Comparison of ENCODE assay signal across 13 mouse cellular contexts in the genomic region with DNA sequence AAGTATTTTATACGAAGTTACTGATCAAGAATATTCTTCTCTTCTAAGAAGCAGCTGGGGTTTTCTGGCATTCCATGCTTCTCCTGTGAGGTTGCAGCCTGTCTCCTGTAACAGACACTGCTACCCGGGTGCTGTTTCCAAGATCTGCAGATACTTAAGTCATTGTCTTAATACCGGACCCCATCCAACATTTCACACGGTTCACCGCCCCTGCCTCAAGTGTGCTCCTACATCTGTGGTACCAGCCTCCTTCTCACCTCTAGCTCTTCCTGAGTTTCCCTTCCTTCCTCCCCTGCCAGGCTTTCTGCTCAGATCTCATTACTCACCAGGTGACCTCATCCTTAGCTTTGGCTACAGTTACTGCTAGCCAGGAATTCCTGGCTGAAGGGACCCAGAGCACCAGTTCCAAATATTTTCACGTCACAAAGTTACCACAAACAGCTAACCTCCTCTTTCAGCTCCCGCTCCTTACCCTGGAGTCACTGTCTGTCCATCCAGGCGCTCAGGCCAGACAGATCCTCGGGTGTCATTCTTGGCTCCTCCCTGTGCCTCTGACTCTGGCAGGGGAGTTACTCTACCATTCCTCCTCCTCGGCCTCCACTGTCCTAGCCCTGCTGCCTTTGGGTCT. TPM values are rescaled to one million over a fixed set of nuclear protein-coding genes. Genes with fewer than 3 reads are reported as not detected.
DNase-seq lines count a peak whose midpoint lies in the region; ATAC-seq and TF ChIP-seq lines count a peak whose summit lies in the region.
"Had no signal": no experiment of that assay in that cellular context is flagged by ENCODE, and none has a peak within 500 bp of the region (broad histone marks: within the 10 kb centered on the region; RNA-seq: fewer than 3 reads in every experiment).

No protein-coding gene starts in this region.

- H3K9ac ChIP-seq in heart, embryonic 12.5 days, result 0 out of 2 replicates have a peak overlapping the region, but pooled peaks have one; percentile 9
- H3K9ac ChIP-seq in neural tube, embryonic 11.5 days (ENCODE audit: low read length), result no peak overlapping the region
- no peak overlapping the region for H3K9ac ChIP-seq in neural tube, embryonic 15.5 days (replicated peaks)
- H3K9ac ChIP-seq in stomach, postnatal 0 days (ENCODE audit: low read length), result no peak overlapping the region
- H3K9ac ChIP-seq: liver, embryonic 13.5 days had no signal

- DNase-seq in adrenal gland, adult (ENCODE audit: inconsistent age in 2 of 2, low spot score in 1 of 2), result peak; percentile 39 to 68
- no peak for DNase-seq in adrenal gland, postnatal 36 days
- DNase-seq in heart, adult 9 months (ENCODE audit: low spot score in 2 of 2), result no peak
- peak; percentile 5 for DNase-seq in neural tube, embryonic 11.5 days (ENCODE audit: low spot score)
- no peak for DNase-seq in stomach, postnatal 0 days (ENCODE audit: low spot score)
- DNase-seq in left cerebral cortex, postnatal 36 days (ENCODE audit: low spot score in 2 of 2), result no peak
- DNase-seq: liver, embryonic 13.5 days; lung, postnatal 36 days; right cerebral cortex, postnatal 4 days had no signal

- no peak for ATAC-seq in heart, embryonic 12.5 days (ENCODE audit: insufficient number of reproducible peaks, low FRiP score)
- ATAC-seq in neural tube, embryonic 11.5 days (ENCODE audit: insufficient read depth, low FRiP score, low TSS enrichment), result no peak
- ATAC-seq in neural tube, embryonic 15.5 days (ENCODE audit: low FRiP score), result no peak
- ATAC-seq in stomach, postnatal 0 days (ENCODE audit: low FRiP score, low TSS enrichment), result 0 out of 2 replicates have a peak, but pooled peaks have one; percentile 23
- ATAC-seq: activated CD4-positive, CD25-positive, alpha-beta regulatory T cell, adult 4 months had no signal

- TF ChIP-seq EP300 in stomach, postnatal 0 days (optimal IDR thresholded peaks at IDR 0.05), result no peak

- intact Hi-C loops in left cerebral cortex, postnatal 36 days (cut with DNase I), result no loop called here

- H3K27me3 ChIP-seq in heart, embryonic 12.5 days (replicated peaks), result no peaks in the 10 kb centered on the region
- no peaks in the 10 kb centered on the region for H3K27me3 ChIP-seq in neural tube, embryonic 11.5 days (ENCODE audit: control insufficient read depth, insufficient read depth, low read length)
- H3K27me3 ChIP-seq in neural tube, embryonic 15.5 days (replicated peaks), result no peaks in the 10 kb centered on the region
- H3K27me3 ChIP-seq in stomach, postnatal 0 days (ENCODE audit: control insufficient read depth, insufficient read depth, low read length), result no peaks in the 10 kb centered on the region
- H3K27me3 ChIP-seq: liver, embryonic 13.5 days had no signal

- no peaks in the 10 kb centered on the region for H3K9me3 ChIP-seq in heart, embryonic 12.5 days (replicated peaks)
- no peaks in the 10 kb centered on the region for H3K9me3 ChIP-seq in neural tube, embryonic 11.5 days (ENCODE audit: control insufficient read depth, low read length)
- H3K9me3 ChIP-seq in neural tube, embryonic 15.5 days (replicated peaks), result no peaks in the 10 kb centered on the region
- H3K9me3 ChIP-seq in stomach, postnatal 0 days (ENCODE audit: control insufficient read depth, low read length), result no peaks in the 10 kb centered on the region
- H3K9me3 ChIP-seq: liver, embryonic 13.5 days had no signal

- 47% methylated on average over 10 of the region's 10 CpGs for WGBS in heart, embryonic 12.5 days
- 72% methylated on average over 10 of the region's 10 CpGs for WGBS in neural tube, embryonic 11.5 days
- WGBS in neural tube, embryonic 15.5 days, result 71% methylated on average over 10 of the region's 10 CpGs
- WGBS in stomach, postnatal 0 days, result 62% methylated on average over 10 of the region's 10 CpGs

- TF ChIP-seq CTCF in stomach, postnatal 0 days (IDR thresholded peaks at IDR 0.05; ENCODE audit: low read depth), result no peak

- no peak overlapping the region for H3K27ac ChIP-seq in heart, embryonic 12.5 days (ENCODE audit: poor library complexity, severe bottlenecking)
- no peak overlapping the region for H3K27ac ChIP-seq in neural tube, embryonic 11.5 days (ENCODE audit: low read depth, low read length)
- no peak overlapping the region for H3K27ac ChIP-seq in neural tube, embryonic 15.5 days (replicated peaks)
- no peak overlapping the region for H3K27ac ChIP-seq in stomach, postnatal 0 days (replicated peaks)
- H3K27ac ChIP-seq: liver, embryonic 13.5 days had no signal

- H3K4me1 ChIP-seq in heart, embryonic 12.5 days (replicated peaks), result peaks cover 18% of the 10 kb centered on the region
- no peaks in the 10 kb centered on the region for H3K4me1 ChIP-seq in neural tube, embryonic 11.5 days (ENCODE audit: control insufficient read depth, insufficient read depth, low read length)
- no peaks in the 10 kb centered on the region for H3K4me1 ChIP-seq in neural tube, embryonic 15.5 days
- no peaks in the 10 kb centered on the region for H3K4me1 ChIP-seq in stomach, postnatal 0 days (replicated peaks; ENCODE audit: control insufficient read depth, insufficient read depth)

- H3K36me3 ChIP-seq in heart, embryonic 12.5 days, result 0 out of 2 replicates have a peak, but pooled peaks cover 3% of the 10 kb centered on the region
- no peaks in the 10 kb centered on the region for H3K36me3 ChIP-seq in neural tube, embryonic 11.5 days (ENCODE audit: control insufficient read depth, insufficient read depth, low read length)
- no peaks in the 10 kb centered on the region for H3K36me3 ChIP-seq in neural tube, embryonic 15.5 days
- H3K36me3 ChIP-seq in stomach, postnatal 0 days (ENCODE audit: control insufficient read depth, insufficient read depth, low read length), result no peaks in the 10 kb centered on the region; the same call in 1 of the 2 replicates
- H3K36me3 ChIP-seq: liver, embryonic 13.5 days had no signal

- no peak overlapping the region for H3K4me2 ChIP-seq in heart, embryonic 12.5 days
- no peak overlapping the region for H3K4me2 ChIP-seq in neural tube, embryonic 11.5 days (ENCODE audit: low read depth)
- no peak overlapping the region for H3K4me2 ChIP-seq in neural tube, embryonic 15.5 days
- H3K4me2 ChIP-seq in stomach, postnatal 0 days (replicated peaks; ENCODE audit: low read depth), result no peak overlapping the region
- H3K4me2 ChIP-seq: liver, embryonic 13.5 days had no signal

- no peak overlapping the region for H3K4me3 ChIP-seq in heart, embryonic 12.5 days
- H3K4me3 ChIP-seq in neural tube, embryonic 11.5 days (ENCODE audit: low read depth, low read length), result no peak overlapping the region
- H3K4me3 ChIP-seq in neural tube, embryonic 15.5 days (replicated peaks), result no peak overlapping the region
- H3K4me3 ChIP-seq in stomach, postnatal 0 days (ENCODE audit: low read depth, low read length), result no peak overlapping the region
- H3K4me3 ChIP-seq: erythroblast, embryonic 14.5 days; liver, embryonic 13.5 days had no signal

RNA-seq across cellular contexts. Expression of a gene that starts 12.7 kb away (rescaled TPM):
- 100 to 1,000 TPM; 132 to 158 TPM for total RNA-seq in adrenal gland, postnatal 36 days (2021)
- 147 and 150 TPM in 2 replicates for polyA plus RNA-seq in heart, embryonic 12.5 days (2016; fragmentation: Nextera tagmentation; extraction: Ambion mirVana)
- polyA plus RNA-seq in neural tube, embryonic 11.5 days (2014; fragmentation: Nextera tagmentation; extraction: Ambion mirVana), result 125 and 129 TPM in 2 replicates
- polyA plus RNA-seq in neural tube, embryonic 15.5 days (2015; fragmentation: Nextera tagmentation; extraction: Ambion mirVana), result 130 and 132 TPM in 2 replicates
- 153 and 170 TPM in 2 replicates for polyA plus RNA-seq in stomach, postnatal 0 days (2015; fragmentation: Nextera tagmentation; extraction: Ambion mirVana)
- 100 to 1,000 TPM in 1 of 2 experiments, 10 to 100 TPM in 1; 97.9 to 108 TPM for total RNA-seq in left cerebral cortex, postnatal 36 days (2021)

RNA-seq across cellular contexts. Expression of a gene that starts 12.8 kb away (rescaled TPM):
- 10 to 100 TPM; 49.0 to 50.9 TPM for total RNA-seq in adrenal gland, postnatal 36 days (2021)
- polyA plus RNA-seq in heart, embryonic 12.5 days (2016; fragmentation: Nextera tagmentation; extraction: Ambion mirVana), result 24.8 and 27.1 TPM in 2 replicates
- 44.7 and 48.4 TPM in 2 replicates for polyA plus RNA-seq in neural tube, embryonic 11.5 days (2014; fragmentation: Nextera tagmentation; extraction: Ambion mirVana)
- 29.7 and 31.5 TPM in 2 replicates for polyA plus RNA-seq in neural tube, embryonic 15.5 days (2015; fragmentation: Nextera tagmentation; extraction: Ambion mirVana)
- polyA plus RNA-seq in stomach, postnatal 0 days (2015; fragmentation: Nextera tagmentation; extraction: Ambion mirVana), result 9.1 and 9.5 TPM in 2 replicates
- 10 to 100 TPM; 36.4 to 43.1 TPM for total RNA-seq in left cerebral cortex, postnatal 36 days (2021)

RNA-seq across cellular contexts. Expression of a gene that starts 13.4 kb away (rescaled TPM):
- total RNA-seq in adrenal gland, postnatal 36 days (2021), result 100 to 1,000 TPM in 1 of 2 experiments, 10 to 100 TPM in 1; 78.6 to 119 TPM
- 19.2 and 23.5 TPM in 2 replicates for polyA plus RNA-seq in heart, embryonic 12.5 days (2016; fragmentation: Nextera tagmentation; extraction: Ambion mirVana)
- polyA plus RNA-seq in neural tube, embryonic 11.5 days (2014; fragmentation: Nextera tagmentation; extraction: Ambion mirVana), result 57.3 and 60.1 TPM in 2 replicates
- 70.6 and 76.1 TPM in 2 replicates for polyA plus RNA-seq in neural tube, embryonic 15.5 days (2015; fragmentation: Nextera tagmentation; extraction: Ambion mirVana)
- polyA plus RNA-seq in stomach, postnatal 0 days (2015; fragmentation: Nextera tagmentation; extraction: Ambion mirVana), result 18.4 and 18.9 TPM in 2 replicates
- total RNA-seq in left cerebral cortex, postnatal 36 days (2021), result 100 to 1,000 TPM; 421 to 443 TPM

RNA-seq across cellular contexts. Expression of a gene that starts 15.4 kb away (rescaled TPM):
- 10 to 100 TPM; 13.4 to 17.8 TPM for total RNA-seq in adrenal gland, postnatal 36 days (2021)
- polyA plus RNA-seq in heart, embryonic 12.5 days (2016; fragmentation: Nextera tagmentation; extraction: Ambion mirVana), result 34.4 and 35.7 TPM in 2 replicates
- 13.1 and 17.2 TPM in 2 replicates for polyA plus RNA-seq in neural tube, embryonic 11.5 days (2014; fragmentation: Nextera tagmentation; extraction: Ambion mirVana)
- 6.2 and 9.1 TPM in 2 replicates for polyA plus RNA-seq in neural tube, embryonic 15.5 days (2015; fragmentation: Nextera tagmentation; extraction: Ambion mirVana)
- polyA plus RNA-seq in stomach, postnatal 0 days (2015; fragmentation: Nextera tagmentation; extraction: Ambion mirVana), result 14.9 and 17.8 TPM in 2 replicates
- 1 to 10 TPM; 2.9 to 4.7 TPM for total RNA-seq in left cerebral cortex, postnatal 36 days (2021)

RNA-seq across cellular contexts. Expression of a gene that starts 30.9 kb away (rescaled TPM):
- 10 to 100 TPM; 31.8 to 48.0 TPM for total RNA-seq in adrenal gland, postnatal 36 days (2021)
- polyA plus RNA-seq in heart, embryonic 12.5 days (2016; fragmentation: Nextera tagmentation; extraction: Ambion mirVana), result 24.9 and 25.4 TPM in 2 replicates
- 37.9 and 42.0 TPM in 2 replicates for polyA plus RNA-seq in neural tube, embryonic 11.5 days (2014; fragmentation: Nextera tagmentation; extraction: Ambion mirVana)
- 29.4 and 32.6 TPM in 2 replicates for polyA plus RNA-seq in neural tube, embryonic 15.5 days (2015; fragmentation: Nextera tagmentation; extraction: Ambion mirVana)
- polyA plus RNA-seq in stomach, postnatal 0 days (2015; fragmentation: Nextera tagmentation; extraction: Ambion mirVana), result 12.9 and 13.1 TPM in 2 replicates
- total RNA-seq in left cerebral cortex, postnatal 36 days (2021), result 10 to 100 TPM; 19.9 to 23.9 TPM

Comparison
In these comparisons a context has a peak if more than half of its experiments do, and no peak if none do; other contexts are left out.
1. DNase-seq: peak in adrenal gland, adult (2 of 2) and neural tube, embryonic 11.5 days (single experiment); none in adrenal gland, postnatal 36 days (0 of 2), heart, adult 9 months (0 of 2), stomach, postnatal 0 days (single experiment) and left cerebral cortex, postnatal 36 days (0 of 2).